Mouse (Mus musculus): ENCODE measurements at regions not wholly inside any gene's neighbourhood (a gene's known extent, or its start where the extent isn't known, plus 50 kb on each side); places are given as distances from the start of the nearest gene placed in this dataset.

DNA sequence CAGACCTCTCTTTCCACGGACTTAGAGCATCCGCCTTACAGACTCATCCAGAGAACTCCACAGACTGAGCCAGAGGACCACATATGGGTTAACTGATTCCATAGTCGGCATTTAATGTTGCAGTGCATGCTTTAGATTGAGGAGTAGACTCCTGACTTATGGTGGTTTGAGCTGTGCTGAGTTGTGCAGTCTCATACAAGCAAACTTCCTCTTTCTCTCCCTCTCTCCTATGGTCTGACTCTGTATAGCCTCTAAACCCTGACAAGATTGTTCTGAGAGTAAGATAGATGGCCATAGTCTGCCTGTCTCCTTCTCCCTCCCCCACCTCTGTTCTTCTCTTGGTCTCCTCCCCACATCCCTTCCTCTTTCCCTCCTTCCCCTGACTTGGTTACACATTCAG, 616.0 kb downstream of the Ryr2 start:
- no peak for DNase-seq (ENCODE audit: low spot score)

DNA sequence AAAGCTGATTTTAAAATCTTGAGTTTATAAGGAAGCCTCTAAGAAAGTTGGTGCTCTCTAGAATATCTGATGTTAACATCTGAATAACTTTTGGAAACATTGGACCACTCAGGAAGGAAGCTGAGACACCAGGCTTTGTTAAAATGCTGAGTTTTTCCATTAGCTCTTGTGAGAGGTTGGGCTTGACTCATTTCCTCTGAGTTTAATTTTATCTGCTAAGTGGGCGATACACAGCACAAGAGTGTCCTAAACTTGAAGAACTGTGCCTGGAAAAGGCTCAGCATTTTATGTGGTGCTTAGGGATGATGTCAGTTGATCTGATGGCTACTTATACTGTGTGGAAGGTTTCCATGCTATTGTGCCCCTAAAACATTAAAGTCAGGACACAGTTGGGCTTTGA, 623.6 kb downstream of the Ryr2 start:
- peak; percentile 4 for DNase-seq (ENCODE audit: low spot score)

DNA sequence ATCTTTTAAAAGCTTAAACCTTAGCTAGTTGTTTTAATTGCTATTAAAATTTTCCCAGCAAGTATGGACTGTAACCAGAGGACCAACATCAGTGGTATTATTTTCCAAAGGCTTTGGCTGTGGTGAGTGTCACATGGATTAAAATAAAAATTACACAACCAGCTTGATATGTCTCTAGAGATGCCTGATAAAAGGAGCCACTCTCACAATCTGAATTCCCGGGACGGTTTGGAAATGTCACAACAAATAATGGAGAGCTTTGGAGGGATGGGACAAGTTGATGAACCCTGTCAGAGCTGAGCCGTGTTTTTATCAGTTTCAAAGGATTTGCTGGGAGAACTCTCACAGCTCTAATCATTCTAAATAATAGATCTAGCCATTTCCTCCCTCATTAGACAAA, 624.0 kb downstream of the Ryr2 start:
- DNase-seq (ENCODE audit: low spot score): no peak

DNA sequence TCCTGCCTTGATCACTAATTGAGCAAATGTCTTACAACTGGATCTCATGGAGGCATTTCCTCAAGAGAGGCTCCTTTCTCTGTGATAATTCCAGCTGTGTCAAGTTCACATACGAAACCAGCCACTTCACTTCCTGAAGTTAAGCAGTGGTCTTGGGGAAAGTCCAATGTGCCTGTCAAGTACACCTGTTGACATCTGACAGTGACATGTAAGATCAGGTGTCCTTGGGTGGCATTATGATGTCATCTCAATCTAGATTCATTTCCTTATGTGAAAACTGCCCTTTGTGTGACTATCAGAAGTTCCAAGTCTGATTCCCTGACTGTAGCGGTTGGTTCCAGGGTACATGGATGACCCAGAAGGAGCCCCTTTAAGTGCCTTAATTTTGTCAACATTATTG, 646.5 kb downstream of the Ryr2 start:
- DNase-seq (ENCODE audit: low spot score): no peak

DNA sequence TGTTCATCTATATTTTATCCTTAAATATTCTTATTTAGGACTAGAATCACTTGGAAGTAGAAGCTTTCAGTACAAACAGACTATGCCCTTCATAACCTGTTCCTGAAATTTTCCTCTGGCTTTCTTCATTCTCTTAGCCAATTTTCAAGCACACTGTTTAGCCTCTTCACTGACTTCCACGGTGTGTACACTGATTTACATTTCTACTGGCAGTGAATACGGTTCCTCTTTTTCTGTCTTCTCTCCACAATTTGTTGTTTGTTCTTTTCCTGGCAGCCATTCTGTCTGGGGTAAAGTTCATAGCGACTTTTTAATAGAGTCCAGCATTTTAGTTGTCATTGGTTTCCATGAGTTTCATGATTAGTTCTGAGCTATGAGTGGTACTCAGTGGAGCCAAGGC, 651.6 kb downstream of the Ryr2 start:
- DNase-seq (ENCODE audit: low spot score): no peak

DNA sequence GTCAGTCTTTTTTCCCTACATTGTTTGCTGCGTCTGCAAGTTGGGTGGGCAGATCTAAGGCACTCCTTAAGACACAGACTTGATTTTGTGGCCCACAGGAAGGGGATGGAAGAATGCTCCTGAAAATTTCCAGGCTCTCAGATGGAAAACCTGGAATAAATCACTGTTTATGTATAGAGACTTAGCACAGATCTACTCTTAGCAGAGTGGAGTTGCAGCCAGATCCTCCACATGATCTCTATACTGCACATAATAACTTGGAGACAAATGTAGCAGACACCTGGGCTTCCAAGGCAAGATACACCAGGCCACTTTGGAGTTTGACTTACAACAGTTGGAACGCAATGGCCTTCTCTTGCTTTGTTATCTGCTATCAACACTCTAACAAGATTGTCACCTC, 654.3 kb downstream of the Ryr2 start:
- no peak for DNase-seq (ENCODE audit: low spot score)

DNA sequence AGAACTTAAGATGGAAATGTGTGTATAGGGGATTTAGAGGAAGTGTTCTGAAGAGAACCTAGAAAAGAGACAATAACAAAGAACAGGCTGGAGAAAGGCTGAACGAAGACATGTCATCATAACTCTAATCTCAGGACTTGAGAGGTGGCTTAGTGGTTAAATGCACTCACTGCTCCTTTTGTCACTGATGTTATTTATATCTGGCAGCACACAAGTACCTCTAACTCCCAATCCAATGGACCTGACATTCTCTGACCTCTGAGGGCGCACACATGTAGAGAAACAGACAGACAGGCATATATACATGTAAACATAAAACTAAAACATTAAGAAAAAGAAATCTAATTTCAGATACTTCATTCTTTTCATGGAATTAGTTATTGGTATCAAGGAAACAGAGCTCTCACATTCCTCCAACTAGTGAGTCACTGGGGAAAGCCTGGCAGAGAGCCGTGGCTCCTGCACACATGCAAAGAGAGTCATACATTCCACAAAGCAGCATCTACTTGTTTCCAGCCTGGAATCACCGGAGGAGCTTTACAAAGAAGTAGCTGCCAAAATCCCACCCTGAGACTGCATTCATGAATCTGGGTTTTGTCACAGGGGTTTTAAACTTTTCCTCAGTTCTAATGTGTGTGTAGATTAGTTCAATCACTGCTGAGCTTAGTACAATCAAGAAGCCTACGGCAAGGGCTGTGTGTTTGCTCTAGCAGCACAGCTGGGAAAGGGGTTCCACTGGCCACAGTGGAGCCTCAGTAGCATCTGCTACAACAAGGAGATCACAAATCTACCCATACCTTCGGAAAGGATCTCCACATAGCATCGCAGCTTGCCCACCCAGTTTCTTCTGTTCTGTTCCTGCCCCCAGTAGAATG, 674.0 kb downstream of the Ryr2 start:
- peak; percentile 31 for DNase-seq (ENCODE audit: low spot score)

DNA sequence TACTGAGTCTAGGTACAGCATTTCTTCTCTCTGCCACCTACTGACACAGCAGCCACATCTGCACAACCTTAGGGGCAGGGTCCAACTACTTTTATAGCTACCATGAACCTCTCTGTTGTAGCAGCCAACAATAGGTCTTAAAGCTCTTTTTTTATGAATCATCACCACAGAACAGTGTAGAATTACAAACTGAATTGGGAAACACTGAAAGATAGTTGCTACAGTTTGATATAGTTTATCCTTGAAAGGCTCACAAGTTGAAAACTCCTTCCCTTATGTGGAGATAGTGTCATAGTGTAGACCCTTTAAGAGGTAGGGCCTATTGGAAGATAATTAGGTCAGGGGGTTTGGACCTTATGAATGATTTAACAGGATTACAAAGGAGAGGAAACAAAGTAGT, 679.9 kb downstream of the Ryr2 start:
- no peak for DNase-seq (ENCODE audit: low spot score)

DNA sequence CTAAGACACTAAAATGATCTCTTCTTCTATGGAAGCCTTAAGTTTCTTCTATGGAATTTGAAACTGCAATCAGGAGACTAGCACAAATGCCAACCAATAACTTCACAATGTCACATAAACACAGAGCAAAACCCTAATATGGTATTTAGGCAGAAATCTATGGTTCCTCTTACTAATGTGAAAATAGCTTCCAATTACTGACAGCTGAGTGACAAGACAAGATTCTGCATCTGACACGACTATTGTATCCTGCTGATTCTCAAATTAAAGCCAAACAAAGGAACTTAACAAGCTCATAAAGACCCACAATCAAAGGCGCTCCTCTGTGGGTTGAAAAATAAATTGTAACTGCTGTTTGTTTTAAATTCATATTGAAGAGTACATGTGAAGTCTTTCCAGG, 714.7 kb downstream of the Ryr2 start:
- no peak for DNase-seq (ENCODE audit: low spot score)

DNA sequence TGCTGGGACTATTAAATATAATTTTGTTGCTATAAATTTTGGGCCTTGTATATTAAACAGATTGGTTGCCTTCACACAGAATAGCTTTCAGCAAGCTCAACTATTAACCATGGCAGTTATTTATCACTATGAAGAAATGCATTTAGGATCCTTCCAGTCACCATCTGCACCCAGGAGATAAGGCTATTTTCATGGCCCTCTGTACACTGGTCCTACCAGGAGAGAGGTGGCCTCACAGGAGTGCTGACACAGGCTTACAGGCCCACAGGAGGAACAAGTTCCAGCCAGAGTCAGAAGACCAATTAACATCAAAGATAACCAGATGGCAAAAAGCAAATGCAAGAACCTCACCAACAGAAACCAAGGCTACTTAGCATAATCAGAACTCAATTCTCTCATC, 731.3 kb downstream of the Ryr2 start:
- no peak for DNase-seq (ENCODE audit: low spot score)

DNA sequence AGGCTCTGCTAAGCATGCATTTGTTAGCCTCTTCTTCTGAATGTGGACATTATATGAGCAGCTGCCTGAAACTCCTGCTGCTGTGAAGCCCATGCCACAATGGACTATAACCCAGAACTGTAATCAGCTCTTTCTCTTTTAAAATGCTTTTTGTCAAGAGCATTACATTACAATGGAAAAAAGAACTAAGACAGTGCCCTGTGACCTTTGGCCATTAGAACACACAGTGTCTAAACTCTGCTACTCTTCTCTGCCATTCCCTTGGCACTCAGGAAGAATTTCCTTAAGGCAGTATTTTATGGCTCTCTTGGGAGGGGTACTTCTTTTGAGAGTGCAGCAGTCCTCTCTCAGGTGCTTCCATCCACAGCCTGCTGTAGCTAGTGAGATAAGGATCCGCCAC, 737.3 kb downstream of the Ryr2 start:
- no peak for DNase-seq (ENCODE audit: low spot score)

DNA sequence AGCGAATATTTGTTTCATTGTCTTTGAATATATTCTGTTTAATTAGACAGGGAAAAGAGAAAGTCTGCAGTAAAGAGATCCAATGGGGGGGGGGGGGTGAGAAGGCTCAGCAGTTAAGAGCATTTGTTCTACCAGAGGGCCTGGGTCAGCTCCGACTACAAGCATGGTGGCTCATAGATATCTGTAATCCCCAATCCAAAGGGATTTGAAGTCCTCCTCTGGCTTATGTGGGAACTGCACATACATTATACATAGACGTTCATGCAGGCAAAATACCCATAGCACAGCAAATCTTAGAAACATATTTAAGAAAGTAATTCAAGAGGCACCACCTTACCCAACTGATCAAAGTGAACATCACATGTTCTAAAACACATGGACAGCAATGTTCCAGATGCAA, 743.9 kb downstream of the Ryr2 start:
- no peak for DNase-seq (ENCODE audit: low spot score)

DNA sequence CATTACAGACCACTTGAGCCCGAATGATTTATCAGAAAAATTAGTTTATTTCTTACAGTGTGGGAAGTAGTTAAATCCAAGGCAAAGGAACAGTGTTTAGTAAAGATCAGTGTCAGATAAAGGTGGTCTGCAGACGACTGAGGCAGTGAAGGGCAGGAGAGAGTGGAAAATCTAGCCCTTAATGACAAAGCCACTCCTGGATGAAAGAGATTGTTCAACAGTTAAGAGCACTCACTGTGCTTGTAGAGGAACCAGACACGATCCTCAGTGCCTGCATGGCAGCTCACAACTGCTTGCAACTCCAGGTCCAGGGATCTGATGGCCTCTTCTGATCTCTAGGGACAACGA, 758.3 kb downstream of the Ryr2 start:
- no peak for DNase-seq (ENCODE audit: low spot score)

DNA sequence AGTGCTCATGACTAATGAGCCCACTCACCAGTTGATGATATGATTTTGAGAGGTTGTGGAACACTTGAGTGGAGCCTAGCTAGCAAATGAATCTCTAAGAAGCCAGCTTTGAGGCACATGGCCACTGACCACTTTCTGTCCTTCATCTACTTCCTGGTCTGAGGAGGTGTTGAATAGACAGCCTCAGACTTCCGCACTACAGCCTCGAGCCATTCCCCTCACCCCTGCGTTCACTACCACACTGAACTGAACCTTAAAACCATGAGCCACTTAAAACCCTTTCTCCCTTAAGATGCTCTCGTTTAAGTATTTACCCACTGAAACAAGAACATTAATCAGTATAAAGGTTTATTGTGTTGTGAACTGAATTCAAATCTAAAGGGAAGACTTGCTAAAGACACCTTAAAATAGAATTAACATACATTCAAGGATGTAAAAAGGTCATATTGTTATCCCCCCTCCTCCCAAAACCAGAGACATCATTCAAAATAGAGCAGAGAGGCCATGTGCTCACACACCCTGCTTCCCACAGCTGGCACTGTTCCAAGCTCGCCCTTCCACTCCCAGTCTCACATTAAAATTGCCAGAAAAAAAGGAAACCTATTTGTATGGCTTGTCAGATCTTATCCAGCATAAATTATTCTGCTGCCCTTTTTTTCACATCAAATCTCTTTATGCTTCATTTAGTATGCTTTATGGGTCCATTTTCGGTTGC, 758.8 kb downstream of the Ryr2 start:
- DNase-seq (ENCODE audit: low spot score): no peak

DNA sequence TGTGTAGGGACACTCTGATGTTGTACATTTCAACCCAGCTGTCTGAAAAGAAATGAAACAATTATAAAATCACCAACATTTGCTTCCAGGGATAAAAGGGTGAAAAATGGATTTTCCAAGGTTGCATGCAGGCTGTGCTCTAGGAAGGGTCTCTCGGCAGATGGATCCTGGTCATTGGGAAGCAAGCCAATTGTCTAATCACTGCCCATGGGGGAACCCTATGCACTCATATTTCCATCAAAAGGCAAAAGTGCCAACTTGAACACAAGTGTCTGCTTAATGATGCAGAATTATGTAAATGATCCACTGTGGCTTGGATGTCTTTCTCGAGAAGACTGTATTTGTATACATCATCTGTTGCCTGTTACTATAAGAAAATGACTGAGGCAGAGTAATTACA, 762.2 kb downstream of the Ryr2 start:
- DNase-seq (ENCODE audit: low spot score): no peak

DNA sequence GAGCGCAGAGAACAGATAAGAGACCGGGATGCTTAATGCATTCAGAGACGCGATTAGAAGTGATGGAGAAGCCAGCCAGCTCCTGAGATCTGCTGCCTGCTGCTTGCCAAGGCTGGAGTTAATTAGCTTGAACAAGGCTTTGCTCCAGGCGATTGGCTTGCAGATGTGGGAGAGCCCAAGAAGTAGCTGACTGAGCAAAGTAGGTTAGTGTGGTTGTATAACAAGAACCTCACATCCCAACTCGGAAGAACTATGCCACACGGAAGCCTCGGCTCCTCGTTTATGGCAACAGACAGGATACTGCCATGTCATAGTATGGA, 768.5 kb downstream of the Ryr2 start:
- DNase-seq (ENCODE audit: low spot score): peak; percentile 21

DNA sequence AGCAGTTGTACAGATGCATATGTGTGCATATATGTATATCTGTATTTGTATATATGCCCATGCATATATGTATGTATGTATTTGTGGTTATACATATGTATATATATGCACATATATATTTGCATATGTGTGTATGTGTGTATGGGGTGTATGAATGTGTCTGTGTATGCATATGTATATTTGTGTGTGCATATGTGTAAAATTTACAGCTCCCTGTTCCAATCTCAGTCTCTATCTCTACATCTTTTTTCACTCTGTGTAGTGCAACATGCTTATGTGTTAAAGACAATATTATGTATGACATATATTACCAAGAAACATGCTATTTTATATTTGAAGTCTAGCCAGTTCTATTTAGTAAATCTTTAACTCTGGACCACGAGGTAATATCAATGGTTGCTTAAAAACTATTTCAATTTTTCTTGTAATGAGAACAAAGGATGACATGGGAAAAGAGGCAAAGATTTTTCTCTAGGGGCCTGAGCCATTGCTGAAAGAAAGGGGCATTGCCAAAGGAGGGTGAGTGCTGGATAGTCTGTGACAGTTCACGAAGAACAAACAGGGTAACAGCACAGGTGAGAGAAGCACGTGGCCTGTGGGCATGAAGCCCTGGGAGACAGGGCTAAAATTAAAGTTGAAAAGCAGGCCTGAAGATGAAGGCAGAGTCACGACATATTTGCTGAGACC, 769.0 kb downstream of the Ryr2 start:
- no peak for DNase-seq (ENCODE audit: low spot score)

DNA sequence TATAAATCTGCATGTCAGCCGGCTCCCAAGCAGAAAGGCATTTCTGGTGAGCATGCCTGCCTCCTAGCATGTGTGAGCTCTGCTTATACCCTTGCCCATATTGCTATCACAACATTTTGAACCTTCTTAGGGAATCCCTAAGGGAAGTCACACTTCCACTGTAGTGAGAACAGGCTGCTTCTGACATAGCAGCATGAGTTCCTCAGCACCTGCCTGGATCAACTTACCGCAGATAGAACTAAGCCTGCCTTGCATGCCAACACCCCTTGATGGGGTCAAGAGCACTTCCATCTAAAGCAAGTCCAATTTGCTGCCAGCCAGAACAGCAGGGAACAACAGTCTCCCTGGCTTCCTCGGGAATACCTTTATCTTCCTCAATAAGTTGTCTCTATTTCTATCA, 769.8 kb downstream of the Ryr2 start:
- DNase-seq (ENCODE audit: low spot score): no peak

DNA sequence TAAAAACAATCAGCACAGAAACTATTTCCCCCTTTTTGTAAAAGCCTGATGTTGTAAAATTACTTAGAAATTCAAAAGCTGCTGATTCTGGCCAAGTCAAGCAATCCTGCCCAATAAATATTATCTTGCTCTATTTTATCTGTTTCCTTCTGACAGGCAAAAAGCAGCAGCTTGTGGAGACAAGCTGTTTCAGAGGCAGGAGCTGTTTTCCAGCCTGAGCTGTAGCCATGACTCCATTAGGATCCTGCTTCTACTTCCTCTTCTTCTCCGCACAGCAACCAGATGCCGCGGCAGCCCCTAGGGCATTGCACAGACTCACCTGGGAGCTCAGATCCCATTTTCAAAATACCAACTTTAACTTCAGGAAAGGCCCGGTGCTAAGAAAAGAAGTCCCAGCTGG, 774.8 kb downstream of the Ryr2 start:
- peak; percentile 14 for DNase-seq (ENCODE audit: low spot score)

DNA sequence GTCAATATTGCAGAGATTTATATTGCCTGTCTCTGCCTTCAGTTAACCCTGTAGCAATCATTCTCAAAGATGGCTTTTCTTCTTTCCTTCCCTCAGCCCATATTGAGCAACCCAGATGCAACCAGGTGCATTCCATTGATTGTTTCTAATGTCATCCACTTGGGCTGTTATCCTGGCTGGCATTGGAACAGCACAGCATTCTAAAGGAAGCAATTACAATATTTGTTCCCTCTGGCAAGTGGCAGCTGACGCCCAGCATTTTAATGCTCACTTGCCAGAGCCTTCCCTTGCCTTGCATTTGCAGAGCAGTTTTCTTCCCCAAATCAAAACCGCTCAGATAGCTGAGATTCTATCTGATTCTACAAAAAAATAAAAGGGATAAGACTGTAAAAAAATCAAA, 798.0 kb downstream of the Ryr2 start:
- peak; percentile 5 for DNase-seq (ENCODE audit: low spot score)

DNA sequence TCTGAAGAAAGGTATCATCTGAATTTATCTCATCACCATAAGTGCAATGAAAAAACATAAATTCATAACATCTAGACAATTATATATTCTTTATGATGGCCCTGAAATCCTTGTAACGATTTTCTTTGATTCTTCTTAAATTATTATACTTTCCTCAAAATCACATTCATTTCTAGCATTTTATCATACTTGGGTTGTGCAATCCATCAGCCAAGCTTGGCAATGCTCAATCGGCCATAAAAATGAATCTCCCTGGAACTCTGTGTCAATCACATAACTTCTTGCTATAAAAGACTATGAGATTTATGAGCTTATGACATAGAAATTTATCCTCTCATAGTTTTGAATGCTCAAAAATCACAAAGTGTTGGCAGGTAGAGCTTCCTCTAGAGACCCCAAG, 811.3 kb downstream of the Ryr2 start:
- no peak for DNase-seq (ENCODE audit: low spot score)

DNA sequence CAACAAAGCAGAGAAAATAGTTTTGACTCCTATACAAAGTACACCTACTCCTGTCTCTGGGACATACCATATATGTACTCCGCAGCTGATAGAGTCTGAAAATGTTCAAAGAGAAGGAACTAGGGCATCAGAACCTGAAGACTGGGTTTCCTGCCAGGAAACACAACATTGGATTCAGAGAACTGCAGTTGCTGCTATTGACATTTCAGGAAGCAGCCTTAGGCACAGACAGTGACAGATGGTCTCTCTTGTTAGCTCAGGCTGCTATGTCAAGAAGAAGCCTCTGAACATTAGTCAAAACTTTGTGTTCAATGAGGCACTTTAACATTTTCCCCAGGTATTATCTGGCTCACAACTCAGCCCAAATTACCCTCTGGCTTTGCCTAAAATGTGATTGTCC, 812.1 kb downstream of the Ryr2 start:
- DNase-seq (ENCODE audit: low spot score): peak; percentile 49

DNA sequence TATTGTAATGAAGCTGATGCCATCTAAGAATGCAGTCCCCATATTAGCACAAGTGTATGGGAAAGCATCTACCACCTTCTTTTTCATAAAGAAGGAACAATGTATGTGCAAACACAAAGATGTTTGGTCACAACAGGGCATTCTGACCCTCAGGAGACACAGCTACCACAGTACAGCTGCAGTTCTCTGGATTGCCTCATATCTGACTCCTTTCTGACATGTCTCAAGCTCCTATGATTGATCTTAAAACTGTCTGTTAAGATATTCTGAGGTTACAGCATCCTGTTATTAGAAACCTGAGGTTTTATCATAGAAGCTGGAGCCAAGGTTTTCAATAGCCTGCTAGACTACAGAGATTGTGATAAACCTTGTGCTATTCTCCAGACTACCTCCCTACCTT, 813.0 kb downstream of the Ryr2 start:
- no peak for DNase-seq (ENCODE audit: low spot score)
